Mouse (Mus musculus) small intestine, adult 2 months (tissue): ENCODE data around the gene Farsa. TPM values are rescaled to one million over a fixed set of nuclear protein-coding genes. Genes with fewer than 3 reads are reported as not detected.

Experiments used
- H3K27ac ChIP-seq: fragments of 200-500 bp; 2 replicates; pipeline ENCODE4 v1.5.1; 2012; ENCODE audit warnings: low read depth, low read length, control low read depth, inconsistent platforms; ENCODE audit not compliant: insufficient read depth
- H3K27me3 ChIP-seq: fragments of 200-500 bp; 2 replicates; pipeline ENCODE4 v1.6.1; 2012; ENCODE audit warnings: mild to moderate bottlenecking, moderate library complexity, low read length, inconsistent platforms; ENCODE audit not compliant: control insufficient read depth, insufficient read depth
- H3K36me3 ChIP-seq: fragments of 200-500 bp; 2 replicates; pipeline ENCODE4 v1.6.1; 2012; ENCODE audit warnings: mild to moderate bottlenecking, low read length, control low read depth, inconsistent platforms; ENCODE audit not compliant: control insufficient read depth, insufficient read depth
- H3K4me1 ChIP-seq: fragments of 200-500 bp; 2 replicates; pipeline ENCODE4 v1.6.1; 2012; ENCODE audit warnings: low read length, inconsistent platforms, mixed read lengths; ENCODE audit not compliant: control insufficient read depth, insufficient read depth, insufficient read length
- H3K4me3 ChIP-seq: fragments of 200-500 bp; 2 replicates; pipeline ENCODE4 v1.5.1; 2012; ENCODE audit warnings: low read depth, mild to moderate bottlenecking, control low read depth, inconsistent platforms, low read length, moderate library complexity
- CTCF ChIP-seq: fragments of 200-500 bp; IDR thresholded peaks from 2 replicates; pipeline ENCODE4 v1.5.1; 2012; ENCODE audit warnings: low read depth, mild to moderate bottlenecking, control low read depth, inconsistent platforms, low read length, moderate library complexity, mixed read lengths; ENCODE audit not compliant: insufficient replicate concordance, insufficient read length; ENCODE audit errors: extremely low read depth
- POLR2A ChIP-seq: fragments of 200-500 bp; IDR thresholded peaks from 2 replicates; pipeline ENCODE4 v1.6.1; 2012; ENCODE audit warnings: low read depth, mild to moderate bottlenecking, control low read depth, inconsistent platforms, low read length, moderate library complexity
- WGBS: fragments of 180-500 bp; shearing (Covaris S2); methylation state at CpG from one replicate; pipeline ENCODE4 v1.1.7; 2018; 5-methylcytosine and 5-hydroxymethylcytosine counted together
- polyA plus RNA-seq: library from polyadenylated mRNA; depleted of rRNA; stranded (reverse); fragments of >200 nt; gene quantifications from 2 replicates; pipeline ENCODE4 v1.2.3, GENCODE M21; 2012

Gene Farsa
- polyA plus RNA-seq, 1 experiment, result 29.1 TPM

- under 1% methylated on average over 45 of the region's 45 CpGs for WGBS
- Histone ChIP-seq H3K4me3 (peak within 1 kb of the TSS; percentile 61), H3K27me3 (no peaks in the 10 kb centered on the region; the same call in 1 of the 2 replicates), H3K36me3 (no peaks in the 10 kb centered on the region), H3K27ac (0 out of 2 replicates have a peak within 1 kb of the TSS, but pooled peaks have one; percentile 5), H3K4me1 (peaks cover 9% of the 10 kb centered on the region)
- TF ChIP-seq POLR2A (peak; percentile 38; the same call in 1 of the 2 replicates), CTCF (no peak)
These were observed 51.8 kb downstream of the Farsa start, which contains the start of gene Dnase2a for GRCm38 (mm10) chr8:84908421-84909161. Gene Dnase2a, plus strand, starts transcription at chr8:84908560.

GRCm38 (mm10) chr8:84909162-84909767 lies 52.5 kb downstream of the Farsa start:
- Histone ChIP-seq H3K36me3 (no peaks in the 10 kb centered on the region), H3K4me3 (peak overlapping the region; percentile 61), H3K27me3 (no peaks in the 10 kb centered on the region; the same call in 1 of the 2 replicates), H3K4me1 (peaks cover 9% of the 10 kb centered on the region), H3K27ac (0 out of 2 replicates have a peak overlapping the region, but pooled peaks have one; percentile 5)
- TF ChIP-seq CTCF, result no peak
- TF ChIP-seq POLR2A, result no peak
- WGBS, result 49% methylated on average over 20 of the region's 20 CpGs

- H3K27me3 ChIP-seq, result no peaks in the 10 kb centered on the region; the same call in 1 of the 2 replicates
- H3K36me3 ChIP-seq, result no peaks in the 10 kb centered on the region
- no peak overlapping the region for H3K27ac ChIP-seq
- WGBS, result 65% methylated on average over 5 of the region's 5 CpGs
- TF ChIP-seq CTCF, result no peak
- no peak for TF ChIP-seq POLR2A
- peaks cover 9% of the 10 kb centered on the region for H3K4me1 ChIP-seq
- no peak overlapping the region for H3K4me3 ChIP-seq
These were observed 53.2 kb downstream of the Farsa start for GRCm38 (mm10) chr8:84909949-84910348.

GRCm38 (mm10) chr8:84910551-84910950 lies 53.8 kb downstream of the Farsa start:
- H3K36me3 ChIP-seq, result no peaks in the 10 kb centered on the region
- no peak overlapping the region for H3K4me3 ChIP-seq
- H3K27me3 ChIP-seq, result no peaks in the 10 kb centered on the region; the same call in 1 of the 2 replicates
- TF ChIP-seq CTCF, result no peak
- TF ChIP-seq POLR2A, result no peak
- WGBS, result 89% methylated on average over 6 of the region's 6 CpGs
- H3K4me1 ChIP-seq, result peaks cover 9% of the 10 kb centered on the region
- H3K27ac ChIP-seq, result no peak overlapping the region

- 94% methylated on average over 9 of the region's 9 CpGs for WGBS
- Histone ChIP-seq H3K36me3 (no peaks in the 10 kb centered on the region), H3K4me1 (peaks cover 9% of the 10 kb centered on the region), H3K27me3 (no peaks in the 10 kb centered on the region; the same call in 1 of the 2 replicates), H3K27ac (no peak overlapping the region), H3K4me3 (no peak overlapping the region)
- TF ChIP-seq POLR2A, result no peak
- TF ChIP-seq CTCF, result no peak
These were observed 55.1 kb downstream of the Farsa start for GRCm38 (mm10) chr8:84911854-84912253.

GRCm38 (mm10) chr8:84912391-84912790 lies 55.6 kb downstream of the Farsa start:
- WGBS, result 45% methylated on average over 27 of the region's 27 CpGs
- Histone ChIP-seq H3K4me1 (peaks cover 9% of the 10 kb centered on the region), H3K27ac (no peak overlapping the region), H3K4me3 (peak overlapping the region; percentile 57), H3K27me3 (no peaks in the 10 kb centered on the region; the same call in 1 of the 2 replicates), H3K36me3 (no peaks in the 10 kb centered on the region)
- TF ChIP-seq CTCF (no peak), POLR2A (no peak)

- H3K27ac ChIP-seq, result no peak overlapping the region
- H3K4me1 ChIP-seq, result peaks cover 9% of the 10 kb centered on the region
These were observed 56.2 kb downstream of the Farsa start for GRCm38 (mm10) chr8:84912895-84913501.

More at GRCm38 (mm10) chr8:84912895-84913501, 56.2 kb downstream of the Farsa start:
- H3K27me3 ChIP-seq, result no peaks in the 10 kb centered on the region; the same call in 1 of the 2 replicates
- 1% methylated on average over 55 of the region's 55 CpGs for WGBS
- peak overlapping the region; percentile 57 for H3K4me3 ChIP-seq
- no peaks in the 10 kb centered on the region for H3K36me3 ChIP-seq
- TF ChIP-seq CTCF, result no peak
- TF ChIP-seq POLR2A, result no peak; the same call in 1 of the 2 replicates
